Mouse (Mus musculus) lung, postnatal 0 days (tissue): ENCODE results near the gene Ccdc7a. TPM values are rescaled to one million over a fixed set of nuclear protein-coding genes. Genes with fewer than 3 reads are reported as not detected.
"Not testable (repeated sequence)": the region's sequence is repeated elsewhere in the genome, so short reads cannot be mapped to it uniquely, and the experiment has no call there.

ENCODE experiments used
- ATAC-seq: fragments of 200-750 bp; cut with Nextera tagmentation; 2 replicates; pipeline ENCODE4 v1.8.0; 2017; ENCODE audit warnings: moderate library complexity
- DNase-seq: peaks from one replicate; pipeline ENCODE4 v3.0.0-alpha.2; 2016; ENCODE audit warnings: low spot score
- H3K27ac ChIP-seq: fragments of 300-500 bp; sonication (generic); 2 replicates; pipeline ENCODE4 v1.5.1; 2014; ENCODE audit warnings: antibody characterized with exemption, mild to moderate bottlenecking, low read length, mixed read lengths
- H3K27me3 ChIP-seq: fragments of 300-500 bp; sonication (generic); replicated peaks from 2 replicates; pipeline ENCODE4 v1.6.1; 2014; ENCODE audit warnings: low read length, mixed read lengths; ENCODE audit not compliant: insufficient read depth
- H3K36me3 ChIP-seq: fragments of 300-500 bp; sonication (generic); 2 replicates; pipeline ENCODE4 v1.6.1; 2014; ENCODE audit warnings: low read length, mixed read lengths; ENCODE audit not compliant: insufficient read depth
- H3K4me1 ChIP-seq: fragments of 300-500 bp; sonication (generic); 2 replicates; pipeline ENCODE4 v1.6.1; 2014; ENCODE audit warnings: antibody characterized with exemption, low read depth, low read length, mixed read lengths; ENCODE audit not compliant: insufficient read depth
- H3K4me2 ChIP-seq: fragments of 300-500 bp; sonication (generic); replicated peaks from 2 replicates; pipeline ENCODE4 v1.6.1; 2014; ENCODE audit warnings: low read depth, mild to moderate bottlenecking, low read length, moderate library complexity, mixed read lengths
- H3K4me3 ChIP-seq: fragments of 300-500 bp; sonication (generic); 2 replicates; pipeline ENCODE4 v1.5.1; 2014; ENCODE audit warnings: low read depth, low read length
- H3K9ac ChIP-seq: fragments of 300-500 bp; sonication (generic); replicated peaks from 2 replicates; pipeline ENCODE4 v1.6.1; 2014; ENCODE audit warnings: low read depth, mild to moderate bottlenecking
- H3K9me3 ChIP-seq: fragments of 300-500 bp; sonication (generic); 2 replicates; pipeline ENCODE4 v1.6.1; 2016; ENCODE audit warnings: low read length, mixed read lengths
- CTCF ChIP-seq: IDR thresholded peaks from 2 replicates; pipeline ENCODE4 v1.5.1; 2016; ENCODE audit warnings: antibody characterized with exemption, mild to moderate bottlenecking
- EP300 ChIP-seq: IDR thresholded peaks from 2 replicates; pipeline ENCODE4 v1.6.1; 2016; ENCODE audit warnings: antibody characterized with exemption, mild to moderate bottlenecking, control low read depth
- WGBS: fragments of 180-500 bp; shearing (Covaris S2); extraction: QIAGEN DNeasy Blood & Tissue Kit; methylation state at CpG from one replicate; pipeline ENCODE4 v1.1.7; 2014; 5-methylcytosine and 5-hydroxymethylcytosine counted together
- polyA plus RNA-seq: library from polyadenylated mRNA; unstranded; fragments of >200 nt; fragmentation: Nextera tagmentation; extraction: Ambion mirVana; gene quantifications from 2 replicates; pipeline ENCODE4 v1.2.1, GENCODE M21; 2015

Ccdc7a gene
- not detected in 2 replicates for polyA plus RNA-seq

- not testable (repeated sequence) for H3K4me1 ChIP-seq, H3K27me3 ChIP-seq, ATAC-seq, H3K27ac ChIP-seq, DNase-seq, H3K36me3 ChIP-seq, H3K9me3 ChIP-seq, H3K4me3 ChIP-seq, H3K4me2 ChIP-seq, H3K9ac ChIP-seq
- 79% methylated on average over 2 of the region's 11 CpGs for WGBS
These were observed at the start of gene Ccdc7a for GRCm38 (mm10) chr8:129065417-129065816. Gene Ccdc7a (minus strand): TSS chr8:129065517.

- not testable (repeated sequence) for H3K27ac ChIP-seq, H3K4me3 ChIP-seq, H3K36me3 ChIP-seq, H3K4me2 ChIP-seq, DNase-seq, ATAC-seq, H3K9me3 ChIP-seq, H3K4me1 ChIP-seq, H3K27me3 ChIP-seq, H3K9ac ChIP-seq
- 64% methylated on average over 1 of the region's 10 CpGs for WGBS
These were observed 1.5 kb upstream of the Ccdc7a start, which contains the start of gene Ccdc7b for GRCm38 (mm10) chr8:129066834-129067233. Gene Ccdc7b (plus strand): TSS chr8:129067134.

GRCm38 (mm10) chr8:128991389-128991788 lies 73.9 kb downstream of the Ccdc7a start:
- Histone ChIP-seq H3K4me1 (no peaks in the 10 kb centered on the region), H3K4me2 (no peak overlapping the region), H3K9ac (no peak overlapping the region), H3K9me3 (no peaks in the 10 kb centered on the region), H3K27me3 (no peaks in the 10 kb centered on the region), H3K36me3 (no peaks in the 10 kb centered on the region), H3K27ac (no peak overlapping the region), H3K4me3 (no peak overlapping the region)
- ATAC-seq, result no peak
- TF ChIP-seq EP300 (no peak), CTCF (no peak)
- DNase-seq, result no peak
- WGBS, result 79% methylated on average over 1 of the region's 1 CpGs

- not testable (repeated sequence) for H3K9me3 ChIP-seq, ATAC-seq, H3K27ac ChIP-seq, H3K27me3 ChIP-seq, H3K4me2 ChIP-seq, DNase-seq, H3K36me3 ChIP-seq, H3K9ac ChIP-seq, H3K4me3 ChIP-seq, H3K4me1 ChIP-seq
- 83% methylated on average over 11 of the region's 11 CpGs for WGBS
These were observed 116.4 kb downstream of the Ccdc7a start for GRCm38 (mm10) chr8:128948941-128949340.

- peak; percentile 56 for TF ChIP-seq CTCF
- H3K27me3 ChIP-seq, H3K9me3 ChIP-seq, H3K4me1 ChIP-seq, ATAC-seq, H3K9ac ChIP-seq, DNase-seq, H3K4me2 ChIP-seq, H3K27ac ChIP-seq, H3K36me3 ChIP-seq, H3K4me3 ChIP-seq: not testable (repeated sequence)
- 9% methylated on average over 6 of the region's 6 CpGs for WGBS
These were observed 124.2 kb downstream of the Ccdc7a start for GRCm38 (mm10) chr8:128941022-128941641.

- DNase-seq (no peak), ATAC-seq (no peak)
- 64% methylated on average over 4 of the region's 4 CpGs for WGBS
- Histone ChIP-seq H3K4me3 (no peak overlapping the region), H3K9ac (no peak overlapping the region), H3K9me3 (no peaks in the 10 kb centered on the region), H3K4me2 (no peak overlapping the region), H3K4me1 (no peaks in the 10 kb centered on the region), H3K36me3 (no peaks in the 10 kb centered on the region), H3K27me3 (no peaks in the 10 kb centered on the region), H3K27ac (no peak overlapping the region)
- no peak for TF ChIP-seq CTCF
- TF ChIP-seq EP300, result no peak
These were observed 131.9 kb downstream of the Ccdc7a start for GRCm38 (mm10) chr8:128933446-128933845.

- no peak overlapping the region for H3K4me2 ChIP-seq
- no peaks in the 10 kb centered on the region for H3K4me1 ChIP-seq
- H3K27ac ChIP-seq, result no peak overlapping the region
- ATAC-seq (no peak), DNase-seq (no peak)
- TF ChIP-seq CTCF (no peak), EP300 (no peak)
- H3K9me3 ChIP-seq, result no peaks in the 10 kb centered on the region
- no peaks in the 10 kb centered on the region for H3K36me3 ChIP-seq
- no peak overlapping the region for H3K4me3 ChIP-seq
- no peak overlapping the region for H3K9ac ChIP-seq
- no peaks in the 10 kb centered on the region for H3K27me3 ChIP-seq
- 36% methylated on average over 3 of the region's 3 CpGs for WGBS
These were observed 182.6 kb downstream of the Ccdc7a start for GRCm38 (mm10) chr8:128882719-128883118.
